Mouse (Mus musculus): ENCODE measurements around the gene Vstm5. TPM values are rescaled to one million over a fixed set of nuclear protein-coding genes. Genes with fewer than 3 reads are reported as not detected.

The Vstm5 gene
- polyA plus RNA-seq, 2 experiments, result 6.9 to 7.0 TPM

GRCm38 (mm10) chr9:15256214-15256613 is 17.4 kb downstream of the Vstm5 start:
- no peak for DNase-seq (ENCODE audit: low spot score)
- H3K4me2 ChIP-seq (replicated peaks; ENCODE audit: low read depth, low read length, severe bottlenecking), result no peak overlapping the region
- H3K27ac ChIP-seq (replicated peaks; ENCODE audit: low read depth, low read length), result no peak overlapping the region
- H3K27me3 ChIP-seq (ENCODE audit: control insufficient read depth, insufficient read depth, low read length), result no peaks in the 10 kb centered on the region
- ATAC-seq (ENCODE audit: low FRiP score, low read depth), result no peak
- no peaks in the 10 kb centered on the region for H3K9me3 ChIP-seq (ENCODE audit: control insufficient read depth, low read length)
- H3K4me3 ChIP-seq (replicated peaks; ENCODE audit: low read length), result no peak overlapping the region
- no peak overlapping the region for H3K9ac ChIP-seq (ENCODE audit: low read depth, low read length, severe bottlenecking)
- peaks cover 9% of the 10 kb centered on the region for H3K36me3 ChIP-seq (ENCODE audit: control insufficient read depth, insufficient read depth, low read length)
- H3K4me1 ChIP-seq (ENCODE audit: control insufficient read depth, insufficient read depth, low read length), result no peaks in the 10 kb centered on the region
- WGBS, result 74% methylated on average over 3 of the region's 3 CpGs
- TF ChIP-seq POLR2A (IDR thresholded peaks at IDR 0.05; ENCODE audit: borderline replicate concordance, extremely low read depth, insufficient read depth, insufficient read length), result no peak

- Histone ChIP-seq H3K9me3 (ENCODE audit: control insufficient read depth, low read length) (no peaks in the 10 kb centered on the region), H3K9ac (ENCODE audit: low read depth, low read length, severe bottlenecking) (no peak overlapping the region), H3K36me3 (ENCODE audit: control insufficient read depth, insufficient read depth, low read length) (peaks cover 63% of the 10 kb centered on the region), H3K27me3 (ENCODE audit: control insufficient read depth, insufficient read depth, low read length) (no peaks in the 10 kb centered on the region), H3K4me1 (ENCODE audit: control insufficient read depth, insufficient read depth, low read length) (no peaks in the 10 kb centered on the region), H3K4me2 (replicated peaks; ENCODE audit: low read depth, low read length, severe bottlenecking) (no peak overlapping the region), H3K27ac (replicated peaks; ENCODE audit: low read depth, low read length) (no peak overlapping the region), H3K4me3 (replicated peaks; ENCODE audit: low read length) (no peak overlapping the region)
- TF ChIP-seq POLR2A (IDR thresholded peaks at IDR 0.05; ENCODE audit: borderline replicate concordance, extremely low read depth, insufficient read depth, insufficient read length), result no peak
- 95% methylated on average over 8 of the region's 8 CpGs for WGBS
- DNase-seq (ENCODE audit: low spot score) (no peak), ATAC-seq (ENCODE audit: low FRiP score, low read depth) (no peak)
Measured at GRCm38 (mm10) chr9:15261980-15262379, 23.1 kb downstream of the Vstm5 start.

GRCm38 (mm10) chr9:15263487-15263886 is 24.6 kb downstream of the Vstm5 start:
- Histone ChIP-seq H3K36me3 (ENCODE audit: control insufficient read depth, insufficient read depth, low read length) (peaks cover 77% of the 10 kb centered on the region), H3K4me2 (replicated peaks; ENCODE audit: low read depth, low read length, severe bottlenecking) (no peak overlapping the region), H3K9ac (ENCODE audit: low read depth, low read length, severe bottlenecking) (no peak overlapping the region), H3K27ac (replicated peaks; ENCODE audit: low read depth, low read length) (no peak overlapping the region), H3K27me3 (ENCODE audit: control insufficient read depth, insufficient read depth, low read length) (no peaks in the 10 kb centered on the region), H3K4me3 (replicated peaks; ENCODE audit: low read length) (no peak overlapping the region), H3K4me1 (ENCODE audit: control insufficient read depth, insufficient read depth, low read length) (no peaks in the 10 kb centered on the region), H3K9me3 (ENCODE audit: control insufficient read depth, low read length) (no peaks in the 10 kb centered on the region)
- no peak for DNase-seq (ENCODE audit: low spot score)
- no peak for TF ChIP-seq POLR2A (IDR thresholded peaks at IDR 0.05; ENCODE audit: borderline replicate concordance, extremely low read depth, insufficient read depth, insufficient read length)
- 96% methylated on average over 10 of the region's 10 CpGs for WGBS
- ATAC-seq (ENCODE audit: low FRiP score, low read depth), result no peak

GRCm38 (mm10) chr9:15273981-15274380 is 35.1 kb downstream of the Vstm5 start:
- H3K36me3 ChIP-seq (ENCODE audit: control insufficient read depth, insufficient read depth, low read length), result peaks cover 76% of the 10 kb centered on the region
- H3K27me3 ChIP-seq (ENCODE audit: control insufficient read depth, insufficient read depth, low read length), result no peaks in the 10 kb centered on the region
- H3K9me3 ChIP-seq (ENCODE audit: control insufficient read depth, low read length), result no peaks in the 10 kb centered on the region
- no peak overlapping the region for H3K27ac ChIP-seq (replicated peaks; ENCODE audit: low read depth, low read length)
- H3K4me3 ChIP-seq (replicated peaks; ENCODE audit: low read length), result no peak overlapping the region
- ATAC-seq (ENCODE audit: low FRiP score, low read depth) (no peak), DNase-seq (ENCODE audit: low spot score) (no peak)
- no peak overlapping the region for H3K9ac ChIP-seq (ENCODE audit: low read depth, low read length, severe bottlenecking)
- no peak overlapping the region for H3K4me2 ChIP-seq (replicated peaks; ENCODE audit: low read depth, low read length, severe bottlenecking)
- peaks cover 6% of the 10 kb centered on the region for H3K4me1 ChIP-seq (ENCODE audit: control insufficient read depth, insufficient read depth, low read length)
- WGBS, result 92% methylated on average over 2 of the region's 2 CpGs
- no peak for TF ChIP-seq POLR2A (IDR thresholded peaks at IDR 0.05; ENCODE audit: borderline replicate concordance, extremely low read depth, insufficient read depth, insufficient read length)

- Histone ChIP-seq H3K4me1 (ENCODE audit: control insufficient read depth, insufficient read depth, low read length) (peaks cover 12% of the 10 kb centered on the region), H3K9me3 (ENCODE audit: control insufficient read depth, low read length) (no peaks in the 10 kb centered on the region), H3K4me3 (replicated peaks; ENCODE audit: low read length) (no peak overlapping the region), H3K27ac (replicated peaks; ENCODE audit: low read depth, low read length) (no peak overlapping the region), H3K27me3 (ENCODE audit: control insufficient read depth, insufficient read depth, low read length) (no peaks in the 10 kb centered on the region), H3K4me2 (replicated peaks; ENCODE audit: low read depth, low read length, severe bottlenecking) (no peak overlapping the region), H3K36me3 (ENCODE audit: control insufficient read depth, insufficient read depth, low read length) (peaks cover 48% of the 10 kb centered on the region), H3K9ac (ENCODE audit: low read depth, low read length, severe bottlenecking) (no peak overlapping the region)
- no peak for TF ChIP-seq POLR2A (IDR thresholded peaks at IDR 0.05; ENCODE audit: borderline replicate concordance, extremely low read depth, insufficient read depth, insufficient read length)
- 93% methylated on average over 4 of the region's 4 CpGs for WGBS
- no peak for DNase-seq (ENCODE audit: low spot score)
- ATAC-seq (ENCODE audit: low FRiP score, low read depth), result no peak
Measured at GRCm38 (mm10) chr9:15276855-15277254, 38.0 kb downstream of the Vstm5 start.

GRCm38 (mm10) chr9:15278343-15278742 is 39.5 kb downstream of the Vstm5 start:
- ATAC-seq (ENCODE audit: low FRiP score, low read depth) (no peak), DNase-seq (ENCODE audit: low spot score) (no peak)
- H3K4me1 ChIP-seq (ENCODE audit: control insufficient read depth, insufficient read depth, low read length), result peaks cover 12% of the 10 kb centered on the region
- no peaks in the 10 kb centered on the region for H3K9me3 ChIP-seq (ENCODE audit: control insufficient read depth, low read length)
- no peak overlapping the region for H3K27ac ChIP-seq (replicated peaks; ENCODE audit: low read depth, low read length)
- no peak for TF ChIP-seq POLR2A (IDR thresholded peaks at IDR 0.05; ENCODE audit: borderline replicate concordance, extremely low read depth, insufficient read depth, insufficient read length)
- 96% methylated on average over 3 of the region's 3 CpGs for WGBS
- no peak overlapping the region for H3K9ac ChIP-seq (ENCODE audit: low read depth, low read length, severe bottlenecking)
- H3K36me3 ChIP-seq (ENCODE audit: control insufficient read depth, insufficient read depth, low read length), result peaks cover 33% of the 10 kb centered on the region
- H3K4me2 ChIP-seq (replicated peaks; ENCODE audit: low read depth, low read length, severe bottlenecking), result no peak overlapping the region
- H3K4me3 ChIP-seq (replicated peaks; ENCODE audit: low read length), result no peak overlapping the region
- H3K27me3 ChIP-seq (ENCODE audit: control insufficient read depth, insufficient read depth, low read length), result no peaks in the 10 kb centered on the region

Data from limb, embryonic 14.5 days (tissue).